Mouse (Mus musculus): ENCODE data around the gene Gm28079. TPM values are rescaled to one million over a fixed set of nuclear protein-coding genes. Genes with fewer than 3 reads are reported as not detected.
"Not testable (repeated sequence)": the region's sequence is repeated elsewhere in the genome, so short reads cannot be mapped to it uniquely, and the experiment has no call there.

Gm28079 gene
- polyA plus RNA-seq (2017; shearing (Covaris generic)), result not detected

- ATAC-seq, result not testable (repeated sequence)
Measured at GRCm38 (mm10) chrY:70014799-70015198, at the start of gene Gm28079. TSS of gene Gm28079 (minus strand) at chrY:70014899.
